Mouse (Mus musculus) bone marrow macrophage, adult 2 months (primary cell): ENCODE data around the gene Lamb3.

ENCODE experiments used
- CTCF ChIP-seq: IDR thresholded peaks from 2 replicates; pipeline ENCODE4 v1.5.1; 2012; ENCODE audit warnings: low read depth, mild to moderate bottlenecking, low read length, moderate library complexity
- POLR2A ChIP-seq: IDR thresholded peaks from 2 replicates; pipeline ENCODE4 v1.6.1; 2012; ENCODE audit warnings: mild to moderate bottlenecking, low read depth, low read length, borderline replicate concordance

GRCm38 (mm10) chr1:193330626-193331025, 123.1 kb downstream of the Lamb3 start:
- TF ChIP-seq POLR2A = no peak
- TF ChIP-seq CTCF = no peak
